Mouse (Mus musculus) testis, adult 2 months (tissue): ENCODE measurements around the gene Prrc2a.

ENCODE experiments used
- CTCF ChIP-seq: fragments of 200-500 bp; IDR thresholded peaks from 2 replicates; pipeline ENCODE4 v1.5.1; 2012; ENCODE audit warnings: low read depth, mild to moderate bottlenecking, inconsistent platforms, low read length, moderate library complexity; ENCODE audit not compliant: control insufficient read depth, insufficient read depth, insufficient replicate concordance
- POLR2A ChIP-seq: fragments of 200-500 bp; IDR thresholded peaks from 2 replicates; pipeline ENCODE4 v1.6.1; 2012; ENCODE audit warnings: low read depth, mild to moderate bottlenecking, inconsistent platforms, low read length, moderate library complexity; ENCODE audit not compliant: control insufficient read depth

GRCm38 (mm10) chr17:35157661-35158175 is 7.0 kb downstream of the Prrc2a start:
- TF ChIP-seq CTCF (no peak), POLR2A (no peak)
